Mouse (Mus musculus): ENCODE data around the gene Pla2g12a. TPM values are rescaled to one million over a fixed set of nuclear protein-coding genes. Genes with fewer than 3 reads are reported as not detected.

The Pla2g12a gene
- polyA plus RNA-seq, 1 experiment from 2014 or later, result 54.6 TPM

- Histone ChIP-seq H3K9ac (no peak overlapping the region), H3K4me3 (no peak overlapping the region), H3K27ac (replicated peaks) (no peak overlapping the region), H3K4me2 (no peak overlapping the region), H3K9me3 (no peaks in the 10 kb centered on the region), H3K4me1 (no peaks in the 10 kb centered on the region), H3K27me3 (replicated peaks) (no peaks in the 10 kb centered on the region), H3K36me3 (no peaks in the 10 kb centered on the region)
- 37% methylated on average over 4 of the region's 4 CpGs for WGBS
- no peak for ATAC-seq (ENCODE audit: extremely low read depth, insufficient number of reproducible peaks, low FRiP score, low TSS enrichment)
Observed at GRCm38 (mm10) chr3:129932443-129932842, 54.0 kb downstream of the Pla2g12a start.

GRCm38 (mm10) chr3:129936561-129936960, 58.2 kb downstream of the Pla2g12a start:
- H3K27ac ChIP-seq (replicated peaks), result no peak overlapping the region
- no peak overlapping the region for H3K9ac ChIP-seq
- no peaks in the 10 kb centered on the region for H3K4me1 ChIP-seq
- no peaks in the 10 kb centered on the region for H3K9me3 ChIP-seq
- H3K27me3 ChIP-seq (replicated peaks), result no peaks in the 10 kb centered on the region
- ATAC-seq (ENCODE audit: extremely low read depth, insufficient number of reproducible peaks, low FRiP score, low TSS enrichment), result no peak
- H3K4me2 ChIP-seq, result no peak overlapping the region
- no peaks in the 10 kb centered on the region for H3K36me3 ChIP-seq
- 60% methylated on average over 9 of the region's 9 CpGs for WGBS
- no peak overlapping the region for H3K4me3 ChIP-seq

- WGBS, result 62% methylated on average over 3 of the region's 3 CpGs
- H3K9ac ChIP-seq, result no peak overlapping the region
- no peak overlapping the region for H3K4me2 ChIP-seq
- no peak for ATAC-seq (ENCODE audit: extremely low read depth, insufficient number of reproducible peaks, low FRiP score, low TSS enrichment)
- no peaks in the 10 kb centered on the region for H3K27me3 ChIP-seq (replicated peaks)
- no peaks in the 10 kb centered on the region for H3K4me1 ChIP-seq
- H3K4me3 ChIP-seq, result no peak overlapping the region
- H3K36me3 ChIP-seq, result no peaks in the 10 kb centered on the region
- no peak overlapping the region for H3K27ac ChIP-seq (replicated peaks)
- no peaks in the 10 kb centered on the region for H3K9me3 ChIP-seq
Observed at GRCm38 (mm10) chr3:129937848-129938247, 59.4 kb downstream of the Pla2g12a start.

- H3K9me3 ChIP-seq, result no peaks in the 10 kb centered on the region
- no peaks in the 10 kb centered on the region for H3K4me1 ChIP-seq
- no peaks in the 10 kb centered on the region for H3K36me3 ChIP-seq
- ATAC-seq (ENCODE audit: extremely low read depth, insufficient number of reproducible peaks, low FRiP score, low TSS enrichment), result no peak
- H3K9ac ChIP-seq, result no peak overlapping the region
- WGBS, result 50% methylated on average over 7 of the region's 7 CpGs
- no peak overlapping the region for H3K4me3 ChIP-seq
- no peak overlapping the region for H3K27ac ChIP-seq (replicated peaks)
- H3K27me3 ChIP-seq (replicated peaks), result no peaks in the 10 kb centered on the region
- H3K4me2 ChIP-seq, result no peak overlapping the region
Observed at GRCm38 (mm10) chr3:129939058-129939457, 60.7 kb downstream of the Pla2g12a start.

- H3K36me3 ChIP-seq, result no peaks in the 10 kb centered on the region
- no peaks in the 10 kb centered on the region for H3K4me1 ChIP-seq
- no peak overlapping the region for H3K27ac ChIP-seq (replicated peaks)
- H3K9me3 ChIP-seq, result no peaks in the 10 kb centered on the region
- no peak overlapping the region for H3K4me3 ChIP-seq
- whole genome bisulfite sequencing, result 86% methylated on average over 2 of the region's 2 CpGs
- H3K27me3 ChIP-seq (replicated peaks), result no peaks in the 10 kb centered on the region
- no peak for ATAC-seq (ENCODE audit: extremely low read depth, insufficient number of reproducible peaks, low FRiP score, low TSS enrichment)
- H3K4me2 ChIP-seq, result no peak overlapping the region
- no peak overlapping the region for H3K9ac ChIP-seq
Observed at GRCm38 (mm10) chr3:129940780-129941179, 62.4 kb downstream of the Pla2g12a start.

- Histone ChIP-seq H3K4me3 (no peak overlapping the region), H3K4me2 (no peak overlapping the region), H3K27me3 (replicated peaks) (no peaks in the 10 kb centered on the region), H3K27ac (replicated peaks) (no peak overlapping the region), H3K36me3 (no peaks in the 10 kb centered on the region), H3K9ac (no peak overlapping the region), H3K4me1 (no peaks in the 10 kb centered on the region), H3K9me3 (no peaks in the 10 kb centered on the region)
- 84% methylated on average over 1 of the region's 1 CpGs for WGBS
- ATAC-seq (ENCODE audit: extremely low read depth, insufficient number of reproducible peaks, low FRiP score, low TSS enrichment), result no peak
Observed at GRCm38 (mm10) chr3:129941291-129941690, 62.9 kb downstream of the Pla2g12a start.

- no peak for ATAC-seq (ENCODE audit: extremely low read depth, insufficient number of reproducible peaks, low FRiP score, low TSS enrichment)
Observed at GRCm38 (mm10) chr3:129943813-129944212, 65.4 kb downstream of the Pla2g12a start.

More at GRCm38 (mm10) chr3:129943813-129944212, 65.4 kb downstream of the Pla2g12a start:
- H3K27me3 ChIP-seq (replicated peaks), result no peaks in the 10 kb centered on the region
- H3K27ac ChIP-seq (replicated peaks), result no peak overlapping the region
- no peak overlapping the region for H3K4me2 ChIP-seq
- 57% methylated on average over 4 of the region's 4 CpGs for WGBS
- no peaks in the 10 kb centered on the region for H3K4me1 ChIP-seq
- no peaks in the 10 kb centered on the region for H3K9me3 ChIP-seq
- no peak overlapping the region for H3K4me3 ChIP-seq
- no peaks in the 10 kb centered on the region for H3K36me3 ChIP-seq
- H3K9ac ChIP-seq, result no peak overlapping the region

Other genes starting within 250 kb of the Pla2g12a start
- 1.3 TPM in 2 replicates for gene Egf, start 123.3 kb upstream of the Pla2g12a start, polyA plus RNA-seq (2015; fragmentation: Nextera tagmentation; extraction: Ambion mirVana)
- not detected in 2 replicates for gene Lrit3, start 74.6 kb upstream of the Pla2g12a start, polyA plus RNA-seq (2015; fragmentation: Nextera tagmentation; extraction: Ambion mirVana)
- gene Rrh, start 56.0 kb upstream of the Pla2g12a start, polyA plus RNA-seq (2015; fragmentation: Nextera tagmentation; extraction: Ambion mirVana), result not detected in 2 replicates
- gene Gar1, start 47.2 kb upstream of the Pla2g12a start, polyA plus RNA-seq (2015; fragmentation: Nextera tagmentation; extraction: Ambion mirVana), result 40.7 and 41.5 TPM in 2 replicates
- gene Cfi, start 42.7 kb upstream of the Pla2g12a start, polyA plus RNA-seq (2015; fragmentation: Nextera tagmentation; extraction: Ambion mirVana), result 3.0 and 7.4 TPM in 2 replicates
- 67.6 and 71.5 TPM in 2 replicates for gene Casp6, start 22.8 kb downstream of the Pla2g12a start, polyA plus RNA-seq (2015; fragmentation: Nextera tagmentation; extraction: Ambion mirVana)
- gene Mcub, start 91.6 kb downstream of the Pla2g12a start, polyA plus RNA-seq (2015; fragmentation: Nextera tagmentation; extraction: Ambion mirVana), result 3.6 and 4.3 TPM in 2 replicates
- gene Sec24b, start 182.9 kb downstream of the Pla2g12a start, polyA plus RNA-seq (2015; fragmentation: Nextera tagmentation; extraction: Ambion mirVana), result 24.5 and 25.3 TPM in 2 replicates